Mouse (Mus musculus): ENCODE results near the gene Myl6. TPM values are rescaled to one million over a fixed set of nuclear protein-coding genes. Genes with fewer than 3 reads are reported as not detected.
A peak's percentile ranks its signal among the peaks of the same experiment; 100 is the strongest.
"Not testable (repeated sequence)": the region's sequence is repeated elsewhere in the genome, so short reads cannot be mapped to it uniquely, and the experiment has no call there.

Gene Myl6
- polyA plus RNA-seq, 1 experiment from 2014 or later, result 1,202 TPM

DNA sequence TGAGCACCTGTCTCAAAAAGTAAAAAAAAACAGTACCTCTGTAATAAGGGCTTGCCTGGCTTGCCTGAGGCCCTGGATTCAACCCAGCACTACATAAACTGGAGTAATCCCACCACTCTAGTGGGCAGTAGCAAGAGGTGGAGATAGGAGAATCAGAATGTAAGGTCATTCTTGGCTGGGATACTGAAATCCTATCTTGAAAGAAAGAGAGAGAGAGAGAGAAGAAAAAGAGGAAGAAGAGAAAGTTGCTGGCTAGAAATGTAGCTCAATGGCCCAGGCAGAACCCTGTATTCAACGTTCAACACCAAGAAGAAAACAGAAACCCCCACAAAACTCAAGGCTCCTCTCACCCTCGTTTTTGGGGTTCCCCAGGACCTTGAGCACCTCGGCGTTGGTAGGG lies 2.0 kb upstream of the Myl6 start:
- no peak for ATAC-seq (ENCODE audit: extremely low read depth, insufficient number of reproducible peaks, low FRiP score, low TSS enrichment)
- Histone ChIP-seq H3K9me3 (no peaks in the 10 kb centered on the region), H3K4me1 (peaks cover 62% of the 10 kb centered on the region), H3K9ac (peak overlapping the region; percentile 26), H3K4me2 (no peak overlapping the region), H3K4me3 (no peak overlapping the region), H3K27ac (replicated peaks) (peak overlapping the region; percentile 51; the same call in 1 of the 2 replicates), H3K27me3 (replicated peaks) (no peaks in the 10 kb centered on the region), H3K36me3 (peaks cover 16% of the 10 kb centered on the region)
- 70% methylated on average over 4 of the region's 4 CpGs for WGBS

DNA sequence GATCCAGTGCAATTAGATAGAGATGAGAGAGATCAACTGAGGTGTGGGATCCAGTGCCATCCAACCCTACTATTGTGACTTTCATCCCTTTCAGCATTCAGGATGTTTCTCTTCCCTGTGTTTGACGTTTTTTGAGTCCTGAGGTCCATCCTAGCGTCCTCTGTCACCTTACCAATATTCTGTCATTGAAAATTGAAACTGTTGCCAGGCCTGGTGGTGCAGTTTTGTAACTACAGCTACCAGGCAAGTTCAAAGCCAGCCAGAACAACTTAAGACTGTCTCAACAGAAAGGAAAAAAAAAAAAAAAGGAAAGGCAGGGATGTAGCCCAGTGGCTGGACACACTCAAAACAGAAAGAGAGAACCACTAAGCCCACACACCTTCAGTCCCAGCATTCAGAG lies 1.3 kb upstream of the Myl6 start:
- no peaks in the 10 kb centered on the region for H3K9me3 ChIP-seq
- H3K4me2 ChIP-seq, result peak overlapping the region; percentile 91
- H3K36me3 ChIP-seq, result peaks cover 22% of the 10 kb centered on the region
- peaks cover 68% of the 10 kb centered on the region for H3K4me1 ChIP-seq
- ATAC-seq (ENCODE audit: extremely low read depth, insufficient number of reproducible peaks, low FRiP score, low TSS enrichment), result no peak
- peak overlapping the region; percentile 92 for H3K9ac ChIP-seq
- no peaks in the 10 kb centered on the region for H3K27me3 ChIP-seq (replicated peaks)
- H3K4me3 ChIP-seq, result peak overlapping the region; percentile 69
- 83% methylated on average over 2 of the region's 2 CpGs for WGBS
- peak overlapping the region; percentile 99 for H3K27ac ChIP-seq (replicated peaks)

DNA sequence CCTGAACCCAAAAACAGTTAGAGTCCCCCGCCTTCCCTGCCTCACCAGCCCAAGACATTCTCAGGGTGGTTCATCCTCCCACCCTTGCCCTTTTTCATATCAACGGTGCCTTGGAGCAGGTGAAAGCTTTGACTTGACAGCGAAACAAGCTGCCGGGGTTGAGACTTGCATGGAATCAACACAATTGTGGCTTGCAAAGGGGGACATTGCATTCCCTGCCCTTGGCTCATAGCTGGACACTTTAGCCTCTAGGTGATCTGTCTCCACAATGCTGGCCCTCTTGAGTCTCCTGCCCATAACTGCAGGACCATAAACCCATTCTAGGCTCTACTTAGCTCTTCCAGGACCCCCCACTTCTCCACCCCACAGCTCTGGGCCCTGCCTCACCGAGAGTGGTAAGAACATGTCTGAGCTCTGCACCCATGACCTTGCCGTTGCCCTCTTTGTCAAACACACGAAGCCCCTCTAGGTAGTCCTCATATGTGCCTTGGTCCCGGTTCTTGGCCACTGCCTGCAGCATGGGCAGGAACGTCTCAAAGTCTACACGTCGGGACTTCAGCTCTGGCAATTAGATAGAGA lies 811 bp upstream of the Myl6 start:
- Histone ChIP-seq H3K36me3 (peaks cover 27% of the 10 kb centered on the region), H3K27me3 (replicated peaks) (no peaks in the 10 kb centered on the region), H3K4me1 (peaks cover 71% of the 10 kb centered on the region), H3K4me3 (peak overlapping the region; percentile 69), H3K9ac (peak overlapping the region; percentile 92), H3K27ac (replicated peaks) (peak overlapping the region; percentile 99), H3K9me3 (no peaks in the 10 kb centered on the region), H3K4me2 (peak overlapping the region; percentile 91)
- 47% methylated on average over 11 of the region's 11 CpGs for WGBS
- ATAC-seq (ENCODE audit: extremely low read depth, insufficient number of reproducible peaks, low FRiP score, low TSS enrichment), result no peak

DNA sequence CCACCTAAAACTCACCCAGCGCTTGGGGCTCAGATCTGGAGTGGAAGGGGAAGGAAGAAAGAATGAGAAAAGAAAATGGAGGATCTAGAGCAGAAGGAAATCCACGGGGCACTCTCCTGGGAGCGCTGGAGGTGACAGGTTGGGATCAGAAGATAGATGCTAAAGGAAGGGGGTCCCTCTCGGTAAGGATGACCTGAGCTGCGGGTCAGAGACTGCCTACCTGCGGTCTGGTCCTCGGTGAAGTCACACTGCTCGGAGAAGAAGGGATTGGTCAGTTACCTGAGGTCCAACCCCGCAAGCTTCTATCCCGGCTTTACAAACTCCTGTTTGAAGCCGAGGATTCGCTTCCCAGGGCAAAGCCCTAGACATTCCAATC lies 638 bp downstream of the Myl6 start:
- no peaks in the 10 kb centered on the region for H3K9me3 ChIP-seq
- WGBS, result under 1% methylated on average over 12 of the region's 12 CpGs
- H3K4me1 ChIP-seq, result peaks cover 75% of the 10 kb centered on the region

DNA sequence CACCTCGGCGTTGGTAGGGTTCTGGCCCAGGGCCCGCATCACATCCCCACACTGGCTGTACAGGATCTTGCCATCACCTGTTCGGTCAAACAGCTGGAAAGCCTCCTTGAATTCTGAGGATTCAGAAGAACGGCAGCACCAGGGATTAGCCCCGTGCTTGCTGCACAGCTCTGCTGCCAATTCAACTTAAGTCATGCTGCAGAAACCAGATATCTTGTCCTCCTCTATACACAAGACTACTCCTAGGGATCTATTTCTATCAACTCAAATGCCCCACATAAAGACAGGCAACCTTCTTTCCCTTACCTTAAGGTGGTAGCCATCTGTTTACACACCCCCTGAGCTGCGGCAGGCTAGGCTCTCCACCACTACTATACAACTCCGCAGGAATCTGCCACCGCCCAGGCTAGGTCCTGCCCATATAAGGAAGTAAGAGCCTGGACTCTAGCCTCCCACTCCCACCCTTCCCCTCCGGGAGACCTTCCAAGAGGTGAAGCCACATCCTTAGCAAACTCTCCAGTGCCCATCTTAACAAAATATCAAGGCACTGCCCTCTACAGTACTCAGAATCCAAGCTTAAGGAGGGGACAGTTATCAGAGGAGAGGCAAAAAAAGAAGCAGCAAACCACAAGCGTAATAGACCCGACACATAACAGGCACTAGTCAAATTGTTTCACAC lies 1.2 kb downstream of the Myl6 start:
- Histone ChIP-seq H3K36me3 (peaks cover 47% of the 10 kb centered on the region), H3K4me3 (peak overlapping the region; percentile 69), H3K9ac (peak overlapping the region; percentile 92), H3K4me1 (peaks cover 71% of the 10 kb centered on the region), H3K9me3 (no peaks in the 10 kb centered on the region), H3K27me3 (replicated peaks) (no peaks in the 10 kb centered on the region), H3K4me2 (peak overlapping the region; percentile 91), H3K27ac (replicated peaks) (peak overlapping the region; percentile 99)
- WGBS, result 13% methylated on average over 12 of the region's 12 CpGs
- ATAC-seq (ENCODE audit: extremely low read depth, insufficient number of reproducible peaks, low FRiP score, low TSS enrichment), result peak; percentile 49; the same call in 1 of the 2 replicates

More for the DNA sequence above, 638 bp downstream of the Myl6 start:
- H3K9ac ChIP-seq, result peak overlapping the region; percentile 92
- no peaks in the 10 kb centered on the region for H3K27me3 ChIP-seq (replicated peaks)
- peaks cover 42% of the 10 kb centered on the region for H3K36me3 ChIP-seq
- peak; percentile 1; the same call in 1 of the 2 replicates for ATAC-seq (ENCODE audit: extremely low read depth, insufficient number of reproducible peaks, low FRiP score, low TSS enrichment)
- H3K4me3 ChIP-seq, result peak overlapping the region; percentile 69
- peak overlapping the region; percentile 99 for H3K27ac ChIP-seq (replicated peaks)
- H3K4me2 ChIP-seq, result peak overlapping the region; percentile 91

DNA sequence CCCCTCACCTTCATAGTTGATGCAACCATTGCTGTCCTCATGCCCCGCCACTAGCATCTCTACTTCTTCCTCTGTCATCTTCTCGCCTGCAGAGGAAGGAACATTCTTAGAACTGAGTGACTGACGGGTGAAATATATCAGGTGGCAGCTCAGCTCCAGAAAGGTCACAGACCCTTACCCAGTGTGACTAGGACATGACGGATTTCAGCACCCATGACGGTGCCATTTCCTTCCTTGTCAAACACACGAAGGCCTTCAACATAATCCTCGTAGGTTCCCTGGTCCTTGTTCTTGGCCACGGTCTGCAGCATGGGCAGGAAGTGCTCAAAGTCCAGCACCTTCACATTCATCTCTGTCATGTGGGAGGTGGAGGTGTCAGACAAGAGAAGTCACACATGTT lies 1.9 kb downstream of the Myl6 start:
- H3K9ac ChIP-seq, result peak overlapping the region; percentile 92
- peak overlapping the region; percentile 99 for H3K27ac ChIP-seq (replicated peaks)
- peak overlapping the region; percentile 69 for H3K4me3 ChIP-seq
- WGBS, result 21% methylated on average over 8 of the region's 8 CpGs
- peaks cover 55% of the 10 kb centered on the region for H3K36me3 ChIP-seq
- peaks cover 65% of the 10 kb centered on the region for H3K4me1 ChIP-seq
- ATAC-seq (ENCODE audit: extremely low read depth, insufficient number of reproducible peaks, low FRiP score, low TSS enrichment); H3K9me3 ChIP-seq; H3K27me3 ChIP-seq (replicated peaks): not testable (repeated sequence)
- H3K4me2 ChIP-seq, result peak overlapping the region; percentile 91

DNA sequence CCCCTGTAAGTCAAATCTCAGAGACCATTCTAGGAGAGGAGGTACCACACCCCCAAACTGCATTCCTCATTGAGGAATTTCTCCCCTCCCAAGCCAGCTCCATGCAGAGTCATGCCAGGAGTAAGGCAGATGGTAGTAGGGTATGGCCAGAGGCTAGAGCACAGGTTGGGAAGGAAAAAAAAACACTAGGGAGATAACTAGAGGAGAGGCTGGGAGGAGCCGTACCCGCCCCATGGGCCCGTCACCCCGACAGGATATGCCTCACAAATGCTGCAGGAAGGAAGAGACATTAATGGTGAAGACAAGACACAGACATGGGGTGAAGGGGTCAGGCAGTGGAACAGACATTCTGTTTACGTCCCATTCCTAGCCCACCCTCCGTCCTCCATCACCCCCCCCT lies 2.5 kb downstream of the Myl6 start:
- H3K9me3 ChIP-seq, result no peaks in the 10 kb centered on the region
- 24% methylated on average over 6 of the region's 6 CpGs for WGBS
- ATAC-seq (ENCODE audit: extremely low read depth, insufficient number of reproducible peaks, low FRiP score, low TSS enrichment), result no peak
- no peaks in the 10 kb centered on the region for H3K27me3 ChIP-seq (replicated peaks)
- H3K9ac ChIP-seq, result peak overlapping the region; percentile 92
- H3K36me3 ChIP-seq, result peaks cover 60% of the 10 kb centered on the region
- H3K4me1 ChIP-seq, result peaks cover 59% of the 10 kb centered on the region
- H3K4me2 ChIP-seq, result peak overlapping the region; percentile 91
- peak overlapping the region; percentile 69 for H3K4me3 ChIP-seq
- peak overlapping the region; percentile 99 for H3K27ac ChIP-seq (replicated peaks)

DNA sequence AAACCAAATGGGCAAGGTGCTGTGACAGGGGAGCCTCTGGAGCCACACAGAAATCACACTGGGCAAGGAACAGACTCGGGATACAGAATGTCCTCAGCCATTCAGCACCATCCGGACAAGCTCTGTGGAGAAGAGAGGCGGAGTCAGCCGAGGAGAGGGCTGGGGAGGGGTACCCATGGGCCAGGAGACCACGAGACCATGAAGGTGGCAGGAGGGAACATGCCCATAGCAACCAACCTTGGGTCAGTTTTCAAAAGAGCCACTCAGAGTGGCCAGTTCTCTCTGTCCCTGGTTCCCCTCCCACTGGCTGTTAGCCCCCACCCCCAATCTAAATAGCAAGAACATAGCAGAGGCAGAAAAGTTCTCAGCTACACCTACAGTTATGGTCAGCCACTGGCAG lies 3.0 kb downstream of the Myl6 start:
- Histone ChIP-seq H3K9me3 (no peaks in the 10 kb centered on the region), H3K27ac (replicated peaks) (peak overlapping the region; percentile 99), H3K27me3 (replicated peaks) (no peaks in the 10 kb centered on the region), H3K4me1 (peaks cover 53% of the 10 kb centered on the region), H3K36me3 (peaks cover 65% of the 10 kb centered on the region), H3K9ac (peak overlapping the region; percentile 92), H3K4me2 (peak overlapping the region; percentile 91), H3K4me3 (peak overlapping the region; percentile 69)
- ATAC-seq (ENCODE audit: extremely low read depth, insufficient number of reproducible peaks, low FRiP score, low TSS enrichment), result no peak
- WGBS, result 34% methylated on average over 5 of the region's 5 CpGs

DNA sequence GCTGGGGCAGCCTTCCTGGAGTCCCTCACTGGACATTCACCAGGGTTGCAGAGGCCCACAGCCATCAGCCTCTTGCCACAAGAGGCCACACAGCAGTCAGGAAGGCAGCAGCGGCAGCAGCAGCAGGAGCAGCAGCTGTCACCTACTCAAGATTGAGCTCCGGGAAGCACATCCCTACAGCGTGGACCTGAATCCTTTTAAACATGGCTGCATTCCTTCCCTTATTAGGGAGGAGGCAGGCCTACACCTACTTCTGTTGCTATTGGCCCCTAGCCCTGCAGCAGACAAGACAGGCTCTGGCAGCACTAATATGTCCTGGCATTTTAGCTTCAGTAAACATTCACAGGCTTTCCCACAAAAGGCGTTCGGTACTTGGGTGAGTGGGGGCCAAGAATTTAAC lies 3.7 kb downstream of the Myl6 start:
- peak overlapping the region; percentile 99 for H3K27ac ChIP-seq (replicated peaks)
- 26% methylated on average over 5 of the region's 5 CpGs for WGBS
- no peak for ATAC-seq (ENCODE audit: extremely low read depth, insufficient number of reproducible peaks, low FRiP score, low TSS enrichment)
- peak overlapping the region; percentile 92 for H3K9ac ChIP-seq
- H3K4me1 ChIP-seq, result peaks cover 46% of the 10 kb centered on the region
- H3K4me3 ChIP-seq, result 0 out of 2 replicates have a peak overlapping the region, but pooled peaks have one; percentile 69
- peak overlapping the region; percentile 91 for H3K4me2 ChIP-seq
- no peaks in the 10 kb centered on the region for H3K9me3 ChIP-seq
- H3K36me3 ChIP-seq, result peaks cover 72% of the 10 kb centered on the region
- no peaks in the 10 kb centered on the region for H3K27me3 ChIP-seq (replicated peaks)

DNA sequence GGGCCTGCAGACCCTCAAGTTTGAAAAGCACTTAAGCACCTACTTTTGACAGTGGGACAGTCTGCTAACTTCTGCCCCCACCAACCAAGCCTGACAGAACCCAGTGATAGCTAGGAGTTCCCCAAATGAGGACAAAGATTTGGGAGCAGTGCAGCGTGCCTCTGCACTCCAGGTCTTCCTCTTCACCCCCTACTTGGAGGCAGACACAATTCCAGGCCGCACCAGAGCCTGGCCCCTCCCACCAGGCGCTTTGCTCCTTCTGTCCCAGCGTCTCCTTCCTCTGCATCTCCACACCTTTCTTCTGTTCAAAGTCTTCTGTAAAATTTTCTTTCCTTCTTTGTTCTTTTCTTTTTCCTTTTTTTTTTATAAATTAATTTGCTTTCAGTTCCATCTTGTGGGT lies 4.2 kb downstream of the Myl6 start:
- Histone ChIP-seq H3K36me3 (peaks cover 76% of the 10 kb centered on the region), H3K4me1 (peaks cover 42% of the 10 kb centered on the region), H3K27me3 (replicated peaks) (no peaks in the 10 kb centered on the region), H3K27ac (replicated peaks) (peak overlapping the region; percentile 99), H3K9ac (peak overlapping the region; percentile 92), H3K9me3 (no peaks in the 10 kb centered on the region), H3K4me2 (peak overlapping the region; percentile 91), H3K4me3 (0 out of 2 replicates have a peak overlapping the region, but pooled peaks have one; percentile 69)
- ATAC-seq (ENCODE audit: extremely low read depth, insufficient number of reproducible peaks, low FRiP score, low TSS enrichment), result no peak
- 39% methylated on average over 4 of the region's 4 CpGs for WGBS

DNA sequence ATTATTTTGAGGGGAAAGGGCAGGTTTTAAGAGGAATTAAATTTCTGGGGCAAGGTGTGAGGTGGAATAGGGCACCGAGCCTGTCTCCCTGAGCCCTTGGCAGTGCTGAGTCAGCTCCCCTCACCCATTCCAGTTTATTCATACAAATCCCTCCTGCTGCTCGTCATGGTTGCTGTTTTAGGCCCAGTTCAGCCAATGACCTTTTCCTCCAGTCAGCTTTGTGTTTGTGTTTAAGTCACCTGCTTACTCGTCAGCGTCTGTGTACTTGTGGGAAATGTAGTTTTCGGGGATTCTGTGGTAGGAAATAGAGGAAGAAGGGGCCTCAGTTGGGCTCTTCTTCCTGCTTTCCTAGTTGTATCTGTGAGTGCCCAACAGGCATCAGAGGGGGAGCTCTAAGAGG lies 4.6 kb downstream of the Myl6 start:
- Histone ChIP-seq H3K4me2 (peak overlapping the region; percentile 91; the same call in 1 of the 2 replicates), H3K9me3 (no peaks in the 10 kb centered on the region), H3K27me3 (replicated peaks) (no peaks in the 10 kb centered on the region), H3K27ac (replicated peaks) (peak overlapping the region; percentile 99), H3K4me3 (0 out of 2 replicates have a peak overlapping the region, but pooled peaks have one; percentile 69), H3K36me3 (peaks cover 80% of the 10 kb centered on the region), H3K4me1 (peaks cover 38% of the 10 kb centered on the region), H3K9ac (peak overlapping the region; percentile 92)
- WGBS, result 57% methylated on average over 5 of the region's 5 CpGs
- ATAC-seq (ENCODE audit: extremely low read depth, insufficient number of reproducible peaks, low FRiP score, low TSS enrichment), result no peak

Data from heart, embryonic 13.5 days (tissue).